Mouse (Mus musculus) bone marrow, adult 2 months (tissue): ENCODE results near the gene 4930435E12Rik.

Source experiments
- CTCF ChIP-seq: fragments of 200-500 bp; IDR thresholded peaks from 2 replicates; pipeline ENCODE4 v1.5.1; 2011; ENCODE audit warnings: low read length, control low read depth; ENCODE audit not compliant: control insufficient read depth, insufficient read depth
- POLR2A ChIP-seq: fragments of 200-500 bp; IDR thresholded peaks from 2 replicates; pipeline ENCODE4 v1.6.1; 2011; ENCODE audit warnings: low read depth, mild to moderate bottlenecking, control low read depth, low read length, borderline replicate concordance; ENCODE audit not compliant: control insufficient read depth

GRCm38 (mm10) chr16:38789016-38789415 is 39.5 kb downstream of the 4930435E12Rik start:
- TF ChIP-seq CTCF, result no peak
- no peak for TF ChIP-seq POLR2A
